Mouse (Mus musculus) adrenal gland, postnatal 36 days (tissue): ENCODE data around the gene Map4k5. TPM values are rescaled to one million over a fixed set of nuclear protein-coding genes. Genes with fewer than 3 reads are reported as not detected.

Experiments
- DNase-seq, 2 experiments: peaks; one replicate each; pipeline ENCODE4 v3.0.0; 2021; ENCODE audit warnings: mixed read lengths in 1 of 2
- long read RNA-seq, 2 experiments: library from polyadenylated mRNA; stranded (forward); transcript quantifications; one replicate each; pipeline ENCODE4 v2.0.0; 2021; ENCODE audit warnings: borderline sequencing depth in 2 of 2
- total RNA-seq, 2 experiments: library from RNA; stranded (reverse); gene quantifications; 2 replicates each; pipeline ENCODE4 v1.2.3; 2021

Map4k5 gene
- 10 to 100 TPM; 31.4 to 34.5 TPM for total RNA-seq
- long read RNA-seq, experiment 1, partial matches to known transcripts, result 4 of 11 reads
- long read RNA-seq, experiment 1, other reads (novel, unspliced or antisense), result 7 of 11 reads
- long read RNA-seq, experiment 2, partial matches to known transcripts, result 0 of 4 reads
- long read RNA-seq, experiment 2, other reads (novel, unspliced or antisense), result 4 of 4 reads

- peak; percentile 94 to 95 for DNase-seq
These were observed at the start of gene Map4k5, which contains the start of gene Atl1 for GRCm38 (mm10) chr12:69892371-69893251. Gene Map4k5, minus strand, starts transcription at chr12:69893200. Gene Atl1, plus strand, starts transcription at chr12:69892614.

GRCm38 (mm10) chr12:69941655-69942329, 48.8 kb upstream of the Map4k5 start:
- no peak for DNase-seq

GRCm38 (mm10) chr12:69939291-69939690, 46.3 kb upstream of the Map4k5 start:
- DNase-seq, result no peak

- no peak for DNase-seq
These were observed 44.7 kb upstream of the Map4k5 start for GRCm38 (mm10) chr12:69937731-69938130.

GRCm38 (mm10) chr12:69926716-69927115, 33.7 kb upstream of the Map4k5 start:
- DNase-seq, result no peak

- peak; percentile 21 to 33 for DNase-seq
These were observed 31.0 kb upstream of the Map4k5 start for GRCm38 (mm10) chr12:69924012-69924411.

- no peak for DNase-seq
These were observed 30.6 kb upstream of the Map4k5 start for GRCm38 (mm10) chr12:69923603-69924002.

GRCm38 (mm10) chr12:69923128-69923527, 30.1 kb upstream of the Map4k5 start:
- no peak for DNase-seq

- no peak for DNase-seq
These were observed 29.1 kb upstream of the Map4k5 start for GRCm38 (mm10) chr12:69922099-69922498.

- DNase-seq, result no peak
These were observed 24.9 kb upstream of the Map4k5 start for GRCm38 (mm10) chr12:69917870-69918269.

- no peak for DNase-seq
These were observed 19.7 kb upstream of the Map4k5 start for GRCm38 (mm10) chr12:69912737-69913136.

- no peak for DNase-seq
These were observed 18.9 kb upstream of the Map4k5 start for GRCm38 (mm10) chr12:69911906-69912305.

GRCm38 (mm10) chr12:69908511-69908900, 15.5 kb upstream of the Map4k5 start:
- DNase-seq, result no peak

GRCm38 (mm10) chr12:69907667-69908510, 14.9 kb upstream of the Map4k5 start:
- peak; percentile 48 to 56 for DNase-seq

- DNase-seq, result no peak
These were observed 12.0 kb upstream of the Map4k5 start for GRCm38 (mm10) chr12:69904991-69905390.

GRCm38 (mm10) chr12:69898119-69898518, 5.1 kb upstream of the Map4k5 start:
- DNase-seq, result no peak

- DNase-seq, result no peak
These were observed 2.0 kb upstream of the Map4k5 start for GRCm38 (mm10) chr12:69895046-69895445.

GRCm38 (mm10) chr12:69893927-69894326, 927 bp upstream of the Map4k5 start:
- no peak for DNase-seq

- no peak for DNase-seq
These were observed 1.3 kb downstream of the Map4k5 start for GRCm38 (mm10) chr12:69891721-69892120.

GRCm38 (mm10) chr12:69890476-69890875, 2.5 kb downstream of the Map4k5 start:
- no peak for DNase-seq

GRCm38 (mm10) chr12:69890051-69890450, 2.9 kb downstream of the Map4k5 start:
- no peak for DNase-seq

GRCm38 (mm10) chr12:69888345-69888744, 4.7 kb downstream of the Map4k5 start:
- DNase-seq, result no peak
